Mouse (Mus musculus): ENCODE measurements around the gene Clec12a.

Gene Clec12a

DNA sequence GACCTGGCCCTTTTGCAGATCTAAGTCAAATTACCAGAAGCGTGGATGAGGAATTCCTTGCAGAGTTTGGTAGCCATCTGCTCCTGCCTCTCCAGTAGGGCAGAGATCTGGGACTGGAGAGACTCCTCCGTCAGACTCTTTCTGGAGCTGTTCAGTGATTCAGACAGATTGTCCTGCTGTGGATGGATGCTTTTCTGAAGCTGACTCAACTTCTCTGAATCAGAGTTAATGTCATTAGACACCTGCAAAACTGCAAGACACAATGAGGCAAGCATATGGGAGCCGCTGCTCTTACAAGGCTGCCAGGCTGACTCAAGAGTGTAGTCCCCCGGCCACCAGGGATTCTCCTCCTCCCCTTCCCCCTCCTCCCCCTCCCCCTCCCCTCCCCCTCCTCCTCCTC lies 38.0 kb downstream of the Clec12a start:
- DNase-seq: no peak

DNA sequence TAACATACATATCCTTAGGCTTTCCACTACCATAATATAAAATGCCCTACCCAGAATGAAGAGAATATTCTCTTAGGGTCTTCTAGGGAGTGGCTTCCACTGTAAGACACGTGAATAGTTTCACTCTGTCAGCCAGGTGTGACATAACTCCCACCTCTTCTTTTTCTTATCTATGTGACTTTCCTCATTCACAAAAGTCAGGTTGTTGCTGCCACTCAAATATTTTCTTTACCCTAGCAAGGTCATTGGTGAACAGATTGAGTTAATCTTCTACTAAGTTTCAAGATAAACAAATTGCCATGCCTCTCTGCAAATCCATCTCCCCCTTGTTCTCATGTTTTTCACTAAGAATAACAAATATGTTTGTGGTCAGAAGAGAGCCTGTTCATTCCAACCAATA lies 39.2 kb downstream of the Clec12a start:
- DNase-seq: no peak

DNA sequence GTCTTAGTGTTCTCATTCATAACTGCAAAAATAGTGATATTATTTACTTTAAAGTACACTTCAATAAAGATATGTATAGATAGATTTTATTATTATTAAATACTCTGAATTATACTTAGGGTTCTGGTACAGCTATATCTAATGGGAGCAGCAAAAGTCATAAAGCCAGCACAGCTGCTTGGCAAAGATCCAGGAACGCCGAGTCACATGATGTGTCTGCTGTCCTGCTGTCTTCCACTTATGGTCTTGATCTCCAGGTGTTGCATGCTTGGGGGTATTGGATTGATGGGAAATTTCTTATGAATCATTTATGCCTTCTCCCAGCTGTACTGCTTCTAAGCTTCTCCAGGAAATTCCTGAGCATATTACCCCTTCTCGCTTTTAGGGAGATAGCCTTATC lies 41.0 kb downstream of the Clec12a start:
- DNase-seq: no peak

DNA sequence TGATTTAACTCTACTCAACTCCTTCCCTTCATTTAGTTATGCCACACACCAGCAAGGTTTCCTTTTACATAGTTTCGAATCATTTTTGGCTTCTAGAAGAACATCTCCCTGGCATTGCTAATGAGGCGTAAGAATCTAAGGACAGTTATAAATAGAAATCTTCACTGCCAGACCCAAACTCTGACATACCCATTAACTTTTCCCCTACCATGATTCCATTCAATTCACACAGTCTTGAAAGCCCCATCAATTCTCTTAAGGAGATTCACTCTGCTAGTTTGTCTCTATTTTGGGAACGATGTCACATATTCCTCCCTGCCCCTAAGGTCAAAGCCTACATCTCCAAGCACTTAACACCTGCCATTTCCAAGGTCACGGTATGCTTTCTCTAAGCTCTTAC lies 42.5 kb downstream of the Clec12a start:
- DNase-seq: no peak

DNA sequence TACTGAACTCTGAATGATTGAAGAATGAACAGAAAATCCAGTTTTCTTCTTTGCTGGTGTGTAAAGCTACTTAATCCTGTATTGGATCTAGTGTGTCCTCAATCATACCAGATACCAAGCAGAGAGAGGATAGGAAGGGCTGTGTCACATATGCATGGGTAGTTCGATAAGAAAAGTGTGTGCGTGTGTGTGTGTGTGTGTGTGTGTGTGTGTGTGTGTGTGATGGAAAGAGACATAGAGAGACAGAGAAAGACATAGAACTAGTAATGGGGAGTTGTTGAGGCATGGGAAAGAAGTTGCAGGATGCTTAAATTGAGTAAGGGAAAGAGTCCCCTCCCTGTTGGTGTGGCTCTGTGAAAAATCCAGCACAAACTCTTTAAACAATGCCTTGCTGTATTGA lies 43.3 kb downstream of the Clec12a start, which contains the start of gene Clec12b:
TSS of gene Clec12b (minus strand) at position 101 of the 400 bp plus-strand sequence.
- DNase-seq: no peak

DNA sequence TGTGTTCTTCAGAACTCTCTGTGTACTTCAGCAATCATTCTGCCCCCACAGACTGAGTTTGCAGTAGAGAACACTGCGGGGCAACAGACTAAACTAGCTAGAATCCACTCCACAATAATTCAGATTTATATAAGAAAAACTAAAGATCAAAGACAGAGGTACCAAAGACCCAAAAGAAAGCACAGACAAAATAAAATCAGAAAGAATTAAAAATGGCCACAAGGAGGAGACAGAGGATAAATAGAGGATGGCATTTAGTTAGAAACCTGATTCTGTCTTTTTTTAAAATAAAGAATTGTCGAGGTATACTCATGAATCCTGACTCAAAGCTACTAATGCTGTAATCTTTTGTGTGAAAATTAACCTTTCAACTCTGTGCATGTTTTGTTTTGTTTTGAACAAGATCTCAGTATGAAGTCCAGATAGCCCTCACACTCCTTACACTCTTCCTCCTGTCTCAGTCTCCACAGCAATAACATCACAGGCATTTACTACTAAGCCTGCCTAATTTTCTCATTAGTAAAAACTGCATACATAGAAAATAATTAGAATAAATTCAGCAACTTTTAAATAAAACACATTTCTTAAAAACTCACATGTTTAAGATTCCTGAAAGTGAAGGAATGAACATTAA lies 50.7 kb downstream of the Clec12a start:
- DNase-seq: no peak

DNA sequence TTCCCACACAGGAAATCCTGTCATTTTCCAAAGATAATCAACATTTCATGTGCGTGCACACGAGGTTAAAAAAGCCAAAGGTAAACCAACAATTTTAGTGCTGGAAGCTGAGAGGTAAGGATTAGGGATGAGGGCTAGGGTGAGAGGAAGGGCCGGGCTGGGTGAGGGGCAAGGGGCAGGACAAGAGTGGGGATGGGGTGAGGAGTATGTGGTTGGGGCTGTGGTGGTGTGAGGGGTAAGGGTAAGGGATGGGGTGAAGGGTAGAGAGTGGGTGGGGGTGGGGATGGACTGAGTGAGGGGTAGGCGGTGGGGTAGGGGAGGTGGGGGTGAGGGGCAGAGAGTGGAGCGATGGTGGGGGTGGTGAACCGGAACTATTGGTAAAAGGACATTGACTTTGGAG lies 51.2 kb downstream of the Clec12a start:
- DNase-seq: no peak

DNA sequence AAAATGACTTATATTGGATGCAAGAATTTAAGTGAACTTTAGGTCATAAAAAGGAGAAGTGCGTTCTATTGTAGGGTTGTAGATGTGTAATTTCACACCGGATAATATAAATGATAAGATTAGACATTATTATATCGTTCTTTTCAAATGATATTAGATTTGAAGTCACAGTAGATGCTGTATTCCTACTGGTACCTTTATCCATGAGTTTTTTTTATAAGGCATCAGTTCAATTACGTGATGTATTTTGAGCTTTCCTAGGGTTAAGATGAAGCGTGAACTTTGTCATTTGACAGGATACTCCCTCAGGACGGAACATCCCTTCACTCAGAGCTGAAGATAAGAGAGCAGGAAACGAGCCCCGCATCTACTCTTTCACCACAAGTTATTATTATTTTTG lies 54.5 kb downstream of the Clec12a start, which contains the start of gene Clec1b:
TSS of gene Clec1b (plus strand) at position 301 of the 400 bp plus-strand sequence.
- DNase-seq: no peak

DNA sequence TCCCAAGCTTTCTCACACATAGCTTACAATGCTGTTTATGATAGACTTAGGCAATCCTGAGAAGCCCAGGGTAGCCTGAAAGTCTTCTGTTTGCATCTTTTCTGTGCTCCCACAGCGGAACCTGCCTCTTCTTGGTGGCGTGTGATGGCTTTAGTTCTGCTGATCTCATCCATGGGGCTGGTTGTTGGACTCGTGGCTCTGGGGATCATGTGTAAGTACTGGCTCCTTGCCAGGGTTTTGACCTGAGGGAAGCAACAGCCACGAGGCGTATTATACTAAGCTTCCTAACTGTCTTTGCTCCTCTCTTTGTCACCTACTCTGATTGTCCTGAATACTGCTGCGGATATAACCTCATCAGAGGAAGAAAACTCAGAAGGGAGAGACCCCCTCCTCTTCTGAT lies 57.5 kb downstream of the Clec12a start:
- DNase-seq: no peak

DNA sequence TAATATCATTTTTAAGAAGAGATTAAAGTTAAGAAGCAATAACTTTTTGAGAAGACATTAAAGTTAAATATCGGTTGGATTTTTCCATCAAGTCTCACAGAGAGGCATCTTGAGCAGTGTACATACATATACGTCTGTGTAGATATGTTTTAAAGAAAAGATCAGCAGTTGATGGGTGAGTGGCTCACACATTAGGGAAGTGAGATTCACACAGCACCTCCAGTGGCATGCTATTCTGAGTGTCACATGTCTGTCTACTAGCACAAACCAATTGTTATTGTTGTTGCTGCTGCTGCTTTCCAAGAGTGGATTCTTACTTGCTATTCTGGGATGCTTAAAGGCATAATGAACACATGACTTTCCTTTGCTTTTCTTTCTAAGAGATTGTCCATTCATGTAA lies 59.9 kb downstream of the Clec12a start:
- no peak for DNase-seq

DNA sequence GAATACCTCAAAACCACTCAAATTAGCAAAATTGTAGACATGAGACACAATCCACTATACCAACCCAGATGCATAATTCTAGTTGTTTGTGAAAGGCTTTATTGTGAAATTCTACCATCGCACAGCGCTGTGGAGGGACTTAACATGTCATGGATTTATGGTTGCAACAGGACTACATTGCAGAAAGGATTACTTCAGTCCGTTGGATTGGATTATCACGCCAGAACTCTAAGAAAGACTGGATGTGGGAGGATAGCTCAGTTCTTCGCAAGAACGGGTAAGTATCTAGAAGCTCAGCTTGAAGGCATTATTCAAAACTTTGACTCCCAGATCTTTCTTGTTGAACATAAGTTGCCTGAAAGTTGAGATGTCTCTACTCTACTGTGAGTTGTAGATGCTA lies 60.9 kb downstream of the Clec12a start:
- DNase-seq: no peak

DNA sequence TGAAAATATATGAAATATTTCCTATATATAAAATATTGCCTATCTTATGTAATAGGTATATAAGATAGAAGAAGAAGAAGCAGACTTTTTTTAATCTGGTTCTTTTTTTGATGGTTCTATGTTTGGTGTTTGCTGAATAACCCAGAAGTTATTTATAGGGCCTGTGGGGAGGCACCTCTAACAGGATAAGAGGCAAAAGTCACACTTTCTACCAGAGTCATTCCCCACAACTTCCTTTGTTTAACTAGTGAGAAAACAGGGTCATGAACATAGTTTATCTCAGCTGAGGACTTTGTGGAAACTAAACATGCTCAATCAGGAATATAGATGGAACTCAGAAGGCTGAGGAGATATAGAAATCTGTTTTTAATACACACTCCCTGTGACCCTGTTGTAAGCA lies 63.5 kb downstream of the Clec12a start:
- DNase-seq: no peak

DNA sequence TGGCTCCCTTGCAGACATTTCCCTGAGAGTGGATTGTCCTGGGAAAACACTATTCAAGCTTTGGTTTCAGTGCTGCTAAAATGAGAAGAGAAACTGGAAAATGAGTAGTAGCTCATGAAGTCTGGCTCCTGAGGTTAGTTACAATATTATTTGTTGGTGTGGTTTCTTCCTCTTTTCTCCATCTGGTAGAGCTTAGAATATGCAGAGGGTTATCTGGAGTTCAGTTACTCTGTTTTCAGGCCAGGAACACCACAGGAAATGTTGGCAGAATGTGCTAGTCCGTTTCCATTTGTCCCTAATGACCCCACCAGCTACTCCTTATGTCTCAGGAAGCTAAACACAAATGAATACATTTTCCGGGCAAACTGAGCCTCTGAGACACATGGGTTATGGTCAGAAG lies 64.8 kb downstream of the Clec12a start:
- DNase-seq: no peak

DNA sequence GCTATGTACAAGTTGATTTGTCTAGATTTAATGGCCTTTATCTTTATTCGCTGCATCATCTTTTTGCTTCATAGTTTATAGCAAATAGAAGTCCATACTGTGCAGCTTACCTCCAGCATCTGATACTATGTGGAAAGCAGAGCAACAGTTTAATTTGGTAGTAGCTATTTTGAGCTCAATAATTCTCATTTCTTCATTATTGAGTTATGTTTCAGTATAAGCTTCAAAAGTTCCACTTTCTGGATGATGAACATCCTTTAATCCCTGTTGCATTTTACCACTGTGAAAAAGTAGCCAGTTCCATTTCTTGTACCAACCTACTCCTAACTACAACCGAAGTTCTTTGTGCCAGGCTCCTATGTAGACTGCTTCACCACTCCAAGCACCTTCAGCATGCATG lies 66.1 kb downstream of the Clec12a start, which contains the start of gene Clec9a:
TSS of gene Clec9a (plus strand) at position 301 of the 400 bp plus-strand sequence.
- DNase-seq: no peak

DNA sequence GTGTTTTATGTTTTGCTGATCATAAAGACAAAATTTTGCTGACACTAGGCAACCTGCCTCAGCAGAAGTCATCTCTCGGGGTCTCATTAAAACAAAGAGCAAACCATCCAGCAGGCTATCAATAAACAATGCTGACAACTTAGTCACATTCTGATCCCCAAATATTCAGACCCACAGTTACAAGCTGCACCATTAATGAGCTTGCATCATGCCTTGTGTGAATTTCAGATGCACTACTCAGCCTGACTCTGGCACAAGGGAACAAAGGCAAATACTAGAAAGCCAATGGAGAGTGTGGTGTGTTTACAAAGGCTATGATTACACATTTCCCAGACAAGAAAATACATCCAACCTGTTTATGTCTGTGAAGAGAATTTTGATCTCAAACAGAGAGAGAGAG lies 71.7 kb downstream of the Clec12a start:
- DNase-seq: no peak
